Mouse (Mus musculus) NIH3T3 (cell line): ENCODE results near the gene Eno1.
A peak's percentile ranks its signal among the peaks of the same experiment; 100 is the strongest.

Experiments used
- DNase-seq: peaks from one replicate; pipeline ENCODE4 v3.0.0-alpha.2; 2012; ENCODE audit warnings: low read depth

The Eno1 gene

GRCm38 (mm10) chr4:150281018-150281761 is 44.7 kb downstream of the Eno1 start, which contains the start of gene Rere:
TSS of gene Rere (plus strand) at chr4:150281646.
- DNase-seq, result peak; percentile 97

GRCm38 (mm10) chr4:150281891-150282630 is 45.5 kb downstream of the Eno1 start:
- DNase-seq, result peak; percentile 38

GRCm38 (mm10) chr4:150282631-150283334 is 46.3 kb downstream of the Eno1 start:
- peak; percentile 16 for DNase-seq

- DNase-seq, result peak; percentile 38
Observed at GRCm38 (mm10) chr4:150283335-150283638, 46.8 kb downstream of the Eno1 start.

GRCm38 (mm10) chr4:150283993-150284392 is 47.5 kb downstream of the Eno1 start:
- DNase-seq, result no peak

- DNase-seq, result peak; percentile 69
Observed at GRCm38 (mm10) chr4:150286980-150287379, 50.5 kb downstream of the Eno1 start.

GRCm38 (mm10) chr4:150287463-150287862 is 50.9 kb downstream of the Eno1 start:
- DNase-seq, result peak; percentile 21

- no peak for DNase-seq
Observed at GRCm38 (mm10) chr4:150291900-150292299, 55.4 kb downstream of the Eno1 start.

GRCm38 (mm10) chr4:150294870-150295269 is 58.3 kb downstream of the Eno1 start:
- no peak for DNase-seq

- no peak for DNase-seq
Observed at GRCm38 (mm10) chr4:150295966-150296365, 59.4 kb downstream of the Eno1 start.
